Mouse (Mus musculus) small intestine, adult 2 months (tissue): ENCODE data around the gene Elmo2. TPM values are rescaled to one million over a fixed set of nuclear protein-coding genes. Genes with fewer than 3 reads are reported as not detected.

ENCODE experiments used
- H3K27ac ChIP-seq: fragments of 200-500 bp; 2 replicates; pipeline ENCODE4 v1.5.1; 2012; ENCODE audit warnings: low read depth, low read length, control low read depth, inconsistent platforms; ENCODE audit not compliant: insufficient read depth
- H3K27me3 ChIP-seq: fragments of 200-500 bp; 2 replicates; pipeline ENCODE4 v1.6.1; 2012; ENCODE audit warnings: mild to moderate bottlenecking, moderate library complexity, low read length, inconsistent platforms; ENCODE audit not compliant: control insufficient read depth, insufficient read depth
- H3K36me3 ChIP-seq: fragments of 200-500 bp; 2 replicates; pipeline ENCODE4 v1.6.1; 2012; ENCODE audit warnings: mild to moderate bottlenecking, low read length, control low read depth, inconsistent platforms; ENCODE audit not compliant: control insufficient read depth, insufficient read depth
- H3K4me1 ChIP-seq: fragments of 200-500 bp; 2 replicates; pipeline ENCODE4 v1.6.1; 2012; ENCODE audit warnings: low read length, inconsistent platforms, mixed read lengths; ENCODE audit not compliant: control insufficient read depth, insufficient read depth, insufficient read length
- H3K4me3 ChIP-seq: fragments of 200-500 bp; 2 replicates; pipeline ENCODE4 v1.5.1; 2012; ENCODE audit warnings: low read depth, mild to moderate bottlenecking, control low read depth, inconsistent platforms, low read length, moderate library complexity
- CTCF ChIP-seq: fragments of 200-500 bp; IDR thresholded peaks from 2 replicates; pipeline ENCODE4 v1.5.1; 2012; ENCODE audit warnings: low read depth, mild to moderate bottlenecking, control low read depth, inconsistent platforms, low read length, moderate library complexity, mixed read lengths; ENCODE audit not compliant: insufficient replicate concordance, insufficient read length; ENCODE audit errors: extremely low read depth
- POLR2A ChIP-seq: fragments of 200-500 bp; IDR thresholded peaks from 2 replicates; pipeline ENCODE4 v1.6.1; 2012; ENCODE audit warnings: low read depth, mild to moderate bottlenecking, control low read depth, inconsistent platforms, low read length, moderate library complexity
- WGBS: fragments of 180-500 bp; shearing (Covaris S2); methylation state at CpG from one replicate; pipeline ENCODE4 v1.1.7; 2018; 5-methylcytosine and 5-hydroxymethylcytosine counted together
- polyA plus RNA-seq: library from polyadenylated mRNA; depleted of rRNA; stranded (reverse); fragments of >200 nt; gene quantifications from 2 replicates; pipeline ENCODE4 v1.2.3, GENCODE M21; 2012

Elmo2 gene
- polyA plus RNA-seq, 1 experiment = 66.1 TPM

DNA sequence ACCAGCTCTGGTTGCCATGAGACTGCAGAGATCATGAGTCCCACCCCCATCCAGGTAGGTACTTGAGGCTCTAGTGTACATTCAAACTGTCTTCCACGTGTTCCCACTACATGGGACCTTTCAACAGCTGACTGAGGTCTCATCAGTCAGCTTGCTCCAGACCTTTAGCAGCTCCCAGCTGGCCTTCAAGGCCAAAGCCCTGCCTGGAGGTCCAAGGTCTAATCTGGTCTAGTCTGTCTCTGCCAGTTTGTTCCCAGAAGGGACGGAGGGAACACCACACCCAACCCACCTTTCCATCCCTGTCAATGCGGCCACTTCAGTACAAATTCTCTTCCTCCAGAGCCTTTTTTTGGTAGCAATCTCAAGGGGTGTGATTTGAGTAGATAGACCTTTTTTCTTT is 42.6 kb downstream of the Elmo2 start:
- no peak for TF ChIP-seq POLR2A
- no peak for TF ChIP-seq CTCF
- H3K4me1 ChIP-seq = peaks cover 43% of the 10 kb centered on the region
- peak overlapping the region; percentile 96 for H3K27ac ChIP-seq
- H3K27me3 ChIP-seq = no peaks in the 10 kb centered on the region
- WGBS = 55% methylated on average over 3 of the region's 3 CpGs
- H3K4me3 ChIP-seq = no peak overlapping the region
- H3K36me3 ChIP-seq = peaks cover 37% of the 10 kb centered on the region

DNA sequence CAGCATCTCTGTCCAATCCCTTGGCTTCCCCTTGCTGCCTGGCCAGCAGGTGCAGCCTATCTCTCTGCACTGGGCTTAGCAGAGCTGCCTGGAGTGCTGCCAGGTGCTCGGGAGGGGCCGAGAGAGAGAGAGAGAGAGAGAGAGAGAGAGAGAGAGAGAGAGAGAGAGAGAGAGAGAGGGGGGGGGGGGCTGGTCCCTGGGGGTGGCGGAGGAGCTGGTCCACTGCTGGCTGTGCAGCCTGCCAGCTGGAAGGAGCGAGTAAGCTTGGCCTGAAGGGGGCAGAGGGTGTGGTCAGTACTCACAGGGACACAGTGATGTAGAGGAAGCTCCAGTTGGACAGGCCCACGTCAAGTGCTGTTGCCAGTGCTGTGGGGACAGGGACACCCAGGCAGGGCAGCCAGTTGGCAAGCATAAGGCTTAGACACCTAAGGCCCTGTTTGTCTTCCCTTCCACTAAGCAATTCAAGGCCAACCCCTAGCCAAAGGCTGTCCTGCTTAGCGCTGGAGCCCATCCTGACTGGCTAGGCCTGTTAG is 44.4 kb downstream of the Elmo2 start:
- H3K4me1 ChIP-seq = peaks cover 35% of the 10 kb centered on the region
- H3K27me3 ChIP-seq = no peaks in the 10 kb centered on the region
- H3K36me3 ChIP-seq = peaks cover 51% of the 10 kb centered on the region
- no peak overlapping the region for H3K4me3 ChIP-seq
- WGBS = 22% methylated on average over 6 of the region's 6 CpGs
- TF ChIP-seq POLR2A (no peak), CTCF (no peak)
- peak overlapping the region; percentile 76 for H3K27ac ChIP-seq

DNA sequence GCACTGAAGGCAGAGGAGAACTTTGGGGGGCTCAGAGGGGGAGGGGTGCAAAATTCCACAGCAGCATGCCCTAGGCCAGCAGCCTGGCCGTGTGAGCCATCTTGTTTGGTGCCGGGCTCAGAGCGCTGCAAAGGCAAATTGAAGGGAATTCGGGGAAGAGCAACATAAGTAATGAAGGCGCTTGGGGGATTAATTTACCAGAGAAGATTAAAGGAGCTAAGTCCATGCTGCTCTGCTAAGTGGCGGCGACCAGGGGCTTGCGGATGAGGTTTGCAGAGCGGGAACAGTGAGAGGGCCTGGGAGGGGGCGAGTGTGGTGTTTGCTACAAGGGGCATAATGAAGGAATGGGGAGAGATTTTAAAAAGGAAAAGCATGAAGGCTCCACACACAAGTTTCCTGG is 46.9 kb downstream of the Elmo2 start:
- WGBS = 93% methylated on average over 10 of the region's 10 CpGs
- no peak for TF ChIP-seq CTCF
- TF ChIP-seq POLR2A = no peak
- H3K27me3 ChIP-seq = no peaks in the 10 kb centered on the region

DNA sequence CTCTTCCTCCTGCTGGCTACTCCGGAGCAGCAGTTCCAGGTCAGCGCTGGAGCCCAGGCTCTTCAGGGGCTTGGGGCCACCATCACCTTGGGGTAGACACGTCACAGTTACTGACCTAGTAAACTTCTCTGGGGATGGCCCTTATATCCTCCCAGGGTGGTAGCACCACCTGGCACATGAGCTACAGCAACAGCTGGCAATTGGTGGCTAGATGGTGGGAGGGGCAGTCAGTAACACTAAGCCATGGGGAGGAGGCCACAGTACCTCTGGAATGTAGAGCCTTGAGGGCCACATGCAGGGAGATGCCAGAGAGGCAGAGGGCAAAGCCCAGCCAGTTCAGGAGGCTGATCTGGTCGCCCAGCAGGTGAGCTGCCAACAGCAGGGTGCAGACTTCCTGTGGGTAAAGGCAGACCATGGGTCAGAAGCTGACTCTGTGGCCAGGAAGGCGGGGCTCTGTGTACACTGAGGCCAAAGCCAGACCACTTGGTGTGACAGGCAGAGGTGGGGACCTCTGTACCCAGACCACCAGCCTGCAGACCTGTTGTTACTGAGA is 49.0 kb downstream of the Elmo2 start:
- WGBS = 83% methylated on average over 5 of the region's 5 CpGs
- no peak overlapping the region for H3K4me3 ChIP-seq
- no peak for TF ChIP-seq CTCF
- TF ChIP-seq POLR2A = no peak
- H3K4me1 ChIP-seq = peaks cover 5% of the 10 kb centered on the region; the same call in 1 of the 2 replicates
- H3K27me3 ChIP-seq = no peaks in the 10 kb centered on the region
- no peak overlapping the region for H3K27ac ChIP-seq
- H3K36me3 ChIP-seq = peaks cover 44% of the 10 kb centered on the region

More for the DNA sequence above, 46.9 kb downstream of the Elmo2 start:
- no peak overlapping the region for H3K27ac ChIP-seq
- H3K36me3 ChIP-seq = peaks cover 55% of the 10 kb centered on the region
- H3K4me3 ChIP-seq = no peak overlapping the region
- H3K4me1 ChIP-seq = peaks cover 20% of the 10 kb centered on the region

DNA sequence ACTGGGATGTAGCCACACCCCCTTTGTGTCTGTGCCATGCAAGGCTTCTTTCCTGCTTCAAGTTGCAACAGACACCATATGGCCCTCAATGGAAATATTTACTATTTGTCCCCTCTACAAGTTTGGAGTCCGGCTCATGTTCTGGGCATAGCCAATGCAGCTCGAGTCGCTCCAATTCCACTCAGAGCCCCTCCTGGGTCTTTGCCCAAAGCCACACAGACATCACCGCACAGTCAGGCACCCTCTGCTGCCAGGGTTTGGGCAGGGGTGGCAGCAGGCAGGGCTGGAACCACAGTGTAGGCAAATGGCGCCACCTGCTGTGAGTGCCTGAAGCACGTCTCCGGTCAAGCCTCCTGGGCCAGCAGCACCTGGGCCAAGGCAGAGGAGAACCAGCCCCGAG is 50.5 kb downstream of the Elmo2 start:
- Histone ChIP-seq H3K4me3 (no peak overlapping the region), H3K27me3 (no peaks in the 10 kb centered on the region), H3K4me1 (no peaks in the 10 kb centered on the region), H3K27ac (no peak overlapping the region), H3K36me3 (peaks cover 36% of the 10 kb centered on the region)
- TF ChIP-seq POLR2A = no peak
- peak; percentile 63 for TF ChIP-seq CTCF
- WGBS = 40% methylated on average over 8 of the region's 8 CpGs

DNA sequence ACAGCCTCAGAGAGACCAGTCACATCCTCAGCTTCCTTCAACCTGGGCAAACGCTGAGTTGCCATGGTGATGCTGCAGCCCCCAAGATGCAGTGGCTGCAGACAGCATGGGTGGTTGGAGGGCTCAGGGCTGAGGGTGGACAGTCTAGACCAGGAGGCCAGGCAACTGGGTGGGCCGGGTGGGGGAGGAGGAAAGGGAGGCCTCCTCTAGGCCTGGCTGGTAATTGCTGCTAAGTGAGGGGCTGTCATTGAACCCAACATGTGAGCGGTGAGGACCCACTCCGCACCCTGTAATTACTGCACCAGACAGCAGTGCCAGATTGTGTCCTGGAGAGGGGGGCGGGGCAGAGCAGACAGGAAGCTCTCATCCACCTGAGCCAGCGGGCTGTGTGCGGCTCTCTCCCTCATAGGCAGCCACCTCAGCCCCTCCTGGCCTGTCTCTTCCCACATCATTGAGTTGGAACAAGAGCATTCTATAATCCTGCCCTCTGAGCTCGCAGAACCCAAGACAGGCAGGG is 51.1 kb downstream of the Elmo2 start:
- TF ChIP-seq POLR2A = no peak
- TF ChIP-seq CTCF = no peak
- no peak overlapping the region for H3K4me3 ChIP-seq
- no peaks in the 10 kb centered on the region for H3K27me3 ChIP-seq
- WGBS = 59% methylated on average over 8 of the region's 8 CpGs
- H3K36me3 ChIP-seq = peaks cover 30% of the 10 kb centered on the region
- H3K4me1 ChIP-seq = no peaks in the 10 kb centered on the region
- no peak overlapping the region for H3K27ac ChIP-seq

DNA sequence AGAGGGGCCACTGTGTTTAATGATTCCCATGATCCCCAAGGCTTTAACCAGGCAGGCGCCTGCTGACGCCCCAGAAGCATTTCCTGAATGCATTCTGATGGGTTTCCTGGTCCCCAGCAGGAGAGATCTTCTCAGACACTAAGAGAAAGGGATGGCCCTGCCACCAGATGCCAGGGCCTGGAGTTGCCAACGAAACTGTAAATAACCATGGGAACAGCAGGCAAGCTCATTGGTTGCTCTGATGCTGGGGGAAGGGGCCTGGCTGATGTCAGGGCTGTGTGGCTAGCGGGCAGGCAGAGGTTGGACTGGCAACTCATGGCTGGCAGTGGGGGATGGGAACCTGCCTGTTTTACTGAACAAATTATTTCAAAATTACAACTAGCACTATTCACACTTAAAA is 52.7 kb downstream of the Elmo2 start:
- WGBS = 37% methylated on average over 4 of the region's 4 CpGs
- Histone ChIP-seq H3K36me3 (peaks cover 18% of the 10 kb centered on the region), H3K4me1 (no peaks in the 10 kb centered on the region), H3K4me3 (no peak overlapping the region), H3K27me3 (no peaks in the 10 kb centered on the region), H3K27ac (no peak overlapping the region)
- TF ChIP-seq CTCF (no peak), POLR2A (no peak)

DNA sequence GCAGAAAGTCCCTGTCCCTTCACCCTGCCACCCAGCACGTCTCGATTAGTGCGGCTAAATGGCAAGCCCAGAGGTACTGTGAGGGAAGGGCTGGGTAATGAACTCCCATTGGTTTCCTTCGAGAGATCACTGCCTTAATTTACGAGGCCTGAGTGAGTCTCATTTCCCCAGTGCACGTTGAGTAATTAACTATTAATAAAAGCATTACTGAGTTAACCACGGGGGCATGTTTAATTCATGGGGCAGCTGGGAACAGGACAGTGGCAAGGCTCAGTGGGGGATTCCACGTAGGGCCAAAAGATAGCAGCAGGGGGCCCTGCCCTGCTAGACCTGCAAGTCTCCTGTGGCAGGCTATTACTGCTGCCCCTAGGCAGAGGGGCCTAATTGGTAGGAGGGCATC is 55.0 kb downstream of the Elmo2 start:
- 25% methylated on average over 8 of the region's 8 CpGs for WGBS
- TF ChIP-seq POLR2A = no peak
- no peak for TF ChIP-seq CTCF

More for the DNA sequence above, 55.0 kb downstream of the Elmo2 start:
- no peaks in the 10 kb centered on the region for H3K4me1 ChIP-seq
- H3K27ac ChIP-seq = no peak overlapping the region
- peaks cover 4% of the 10 kb centered on the region; the same call in 1 of the 2 replicates for H3K27me3 ChIP-seq
- no peak overlapping the region for H3K4me3 ChIP-seq
- no peaks in the 10 kb centered on the region for H3K36me3 ChIP-seq
